Mouse (Mus musculus) CH12.LX (cell line): ENCODE measurements around the gene Nup210.

Source experiments
- EP300 ChIP-seq: IDR thresholded peaks from 2 replicates; pipeline ENCODE4 v1.6.1; 2011; ENCODE audit warnings: low read length, improper control_type of control experiment
- HCFC1 ChIP-seq: IDR thresholded peaks from 2 replicates; pipeline ENCODE4 v1.6.1; 2012; ENCODE audit warnings: low read depth, mild to moderate bottlenecking, inconsistent platforms, low read length, improper control_type of control experiment
- MAZ ChIP-seq: IDR thresholded peaks from 2 replicates; pipeline ENCODE4 v1.6.1; 2012; ENCODE audit warnings: low read depth, mild to moderate bottlenecking, inconsistent platforms, low read length, improper control_type of control experiment, moderate library complexity
- MYC ChIP-seq: IDR thresholded peaks from 2 replicates; pipeline ENCODE4 v1.6.1; 2011; ENCODE audit warnings: low read depth, mild to moderate bottlenecking, improper control_type of control experiment, low read length
- NRF1 ChIP-seq: IDR thresholded peaks from 2 replicates; pipeline ENCODE4 v1.6.1; 2014; ENCODE audit warnings: low read depth, mild to moderate bottlenecking, inconsistent platforms, low read length, improper control_type of control experiment, moderate library complexity
- POLR2A ChIP-seq: IDR thresholded peaks from 2 replicates; pipeline ENCODE4 v1.6.1; 2011; ENCODE audit warnings: low read depth, mild to moderate bottlenecking, improper control_type of control experiment, low read length
- RCOR1 ChIP-seq: conservative IDR thresholded peaks from 2 replicates; pipeline ENCODE4 v1.6.1; 2012; ENCODE audit warnings: low read depth, mild to moderate bottlenecking, inconsistent platforms, low read length, improper control_type of control experiment
- SMC3 ChIP-seq: IDR thresholded peaks from 2 replicates; pipeline ENCODE4 v1.6.1; 2011; ENCODE audit warnings: low read depth, low read length, improper control_type of control experiment
- TCF12 ChIP-seq: IDR thresholded peaks from 2 replicates; pipeline ENCODE4 v1.6.1; 2014; ENCODE audit warnings: low read depth, mild to moderate bottlenecking, inconsistent platforms, low read length, improper control_type of control experiment
- USF1 ChIP-seq: IDR thresholded peaks from 2 replicates; pipeline ENCODE4 v1.6.1; 2014; ENCODE audit warnings: low read depth, mild to moderate bottlenecking, inconsistent platforms, low read length, improper control_type of control experiment
- ZC3H11A ChIP-seq: IDR thresholded peaks from 2 replicates; pipeline ENCODE4 v1.6.1; 2012; ENCODE audit warnings: low read depth, mild to moderate bottlenecking, inconsistent platforms, low read length, improper control_type of control experiment
- ZKSCAN1 ChIP-seq: IDR thresholded peaks from 2 replicates; pipeline ENCODE4 v1.6.1; 2012; ENCODE audit warnings: low read depth, inconsistent platforms, low read length, improper control_type of control experiment, borderline replicate concordance
- ZMIZ1 ChIP-seq: IDR thresholded peaks from 2 replicates; pipeline ENCODE4 v1.6.1; 2012; ENCODE audit warnings: low read depth, mild to moderate bottlenecking, inconsistent platforms, low read length, improper control_type of control experiment

DNA sequence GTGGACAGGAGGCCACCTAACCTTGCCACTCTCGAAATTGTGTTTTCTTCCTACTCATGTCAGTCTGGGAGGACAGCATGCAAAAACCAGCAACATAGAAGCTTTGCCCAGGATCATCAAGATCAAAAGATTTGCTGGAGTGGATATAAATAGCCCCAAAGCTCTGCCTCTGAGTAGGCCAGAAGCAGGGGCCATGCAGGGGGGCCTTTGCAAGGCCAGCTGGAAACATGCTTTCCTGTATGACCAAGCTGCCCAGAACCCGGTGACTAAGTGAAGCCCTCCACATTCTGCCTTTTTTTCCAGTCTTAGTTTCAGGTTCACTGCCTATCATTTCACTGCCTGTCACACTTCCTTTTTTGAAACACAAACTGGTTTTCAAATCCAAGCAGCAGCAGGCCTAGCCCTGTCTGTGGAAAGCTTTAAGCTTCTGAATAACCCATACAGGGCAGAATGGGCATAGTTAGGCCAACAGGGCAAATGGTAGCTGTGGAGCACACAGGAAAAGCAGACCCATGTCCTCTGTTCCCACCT, 147.2 kb downstream of the Nup210 start:
- TF ChIP-seq NRF1 = no peak
- no peak for TF ChIP-seq SMC3
- TF ChIP-seq ZKSCAN1 = no peak
- TF ChIP-seq MAZ = no peak
- TF ChIP-seq TCF12 = peak; percentile 47; the same call in 1 of the 2 replicates
- no peak for TF ChIP-seq HCFC1
- TF ChIP-seq EP300 = peak; percentile 85
- TF ChIP-seq POLR2A = no peak
- no peak for TF ChIP-seq USF1
- no peak for TF ChIP-seq MYC
- TF ChIP-seq RCOR1 = no peak
- no peak for TF ChIP-seq ZMIZ1
- no peak for TF ChIP-seq ZC3H11A
